Mouse (Mus musculus) MEL (cell line): ENCODE measurements around the gene Csnk1g1. TPM values are rescaled to one million over a fixed set of nuclear protein-coding genes. Genes with fewer than 3 reads are reported as not detected.

Source experiments
- DNase-seq: peaks from one replicate; pipeline ENCODE4 v3.0.0; 2011; ENCODE audit warnings: low read depth, low spot score
- H3K27ac ChIP-seq: 2 replicates; pipeline ENCODE4 v1.5.1; 2012; ENCODE audit warnings: low read depth, mild to moderate bottlenecking, control low read depth, low read length, moderate library complexity; ENCODE audit not compliant: control insufficient read depth
- H3K27me3 ChIP-seq, 2 experiments: fragments of 150-350 bp in 1 of 2; sonication (generic) in 1 of 2; 2 replicates each; pipeline ENCODE4 v1.6.1; 2012; ENCODE audit warnings: low read length in 2 of 2, mild to moderate bottlenecking in 2 of 2, improper control_type of control experiment in 1 of 2, moderate library complexity in 1 of 2; ENCODE audit not compliant: insufficient read depth in 2 of 2, control insufficient read depth in 1 of 2
- H3K36me3 ChIP-seq, 2 experiments: 2 replicates each; pipeline ENCODE4 v1.6.1; 2012 to 2014; ENCODE audit warnings: low read length in 2 of 2, improper control_type of control experiment in 1 of 2, inconsistent platforms in 1 of 2, mild to moderate bottlenecking in 1 of 2; ENCODE audit not compliant: insufficient read depth in 2 of 2, control insufficient read depth in 1 of 2
- H3K4me1 ChIP-seq, 2 experiments: fragments of 150-350 bp in 1 of 2; sonication (generic) in 1 of 2; 2 replicates each; pipeline ENCODE4 v1.6.1; 2012; ENCODE audit warnings: low read length in 2 of 2, improper control_type of control experiment in 1 of 2, mild to moderate bottlenecking in 1 of 2; ENCODE audit not compliant: insufficient read depth in 2 of 2, control insufficient read depth in 1 of 2
- H3K4me3 ChIP-seq, 2 experiments: fragments of 150-350 bp in 1 of 2; sonication (generic) in 1 of 2; 2 replicates each; pipeline ENCODE4 v1.5.1; 2012; ENCODE audit warnings: low read depth in 2 of 2, low read length in 2 of 2, mild to moderate bottlenecking in 2 of 2, moderate library complexity in 2 of 2, control low read depth in 1 of 2, improper control_type of control experiment in 1 of 2; ENCODE audit not compliant: control insufficient read depth in 1 of 2, insufficient read depth in 1 of 2
- H3K79me2 ChIP-seq: 2 replicates; pipeline ENCODE4 v1.6.1; 2012; ENCODE audit warnings: mild to moderate bottlenecking, low read length, moderate library complexity; ENCODE audit not compliant: control insufficient read depth, poor library complexity, insufficient read depth
- H3K9ac ChIP-seq: 2 replicates; pipeline ENCODE4 v1.6.1; 2012; ENCODE audit warnings: low read depth, mild to moderate bottlenecking, control low read depth, low read length, moderate library complexity; ENCODE audit not compliant: control insufficient read depth, poor library complexity, severe bottlenecking
- H3K9me3 ChIP-seq: fragments of 150-350 bp; sonication (generic); replicated peaks from 2 replicates; pipeline ENCODE4 v1.6.1; 2012; ENCODE audit warnings: mild to moderate bottlenecking, low read length, improper control_type of control experiment, moderate library complexity; ENCODE audit not compliant: insufficient read depth
- CTCF ChIP-seq, 3 experiments: IDR thresholded peaks in 2 of 3; conservative IDR thresholded peaks in 1 of 3; 2 replicates each; pipeline ENCODE4 v1.5.1; 2011 to 2012; ENCODE audit warnings: low read length in 3 of 3, low read depth in 2 of 3, mild to moderate bottlenecking in 2 of 3, improper control_type of control experiment in 1 of 3, inconsistent platforms in 1 of 3, mixed read lengths in 1 of 3, moderate library complexity in 1 of 3; ENCODE audit not compliant: control insufficient read depth in 1 of 3, insufficient read depth in 1 of 3, poor library complexity in 1 of 3, severe bottlenecking in 1 of 3
- ELF1 ChIP-seq: IDR thresholded peaks from 2 replicates; pipeline ENCODE4 v1.6.1; 2014; ENCODE audit warnings: low read depth, mild to moderate bottlenecking, inconsistent platforms, low read length, improper control_type of control experiment, moderate library complexity
- EP300 ChIP-seq, 2 experiments: IDR thresholded peaks; 2 replicates each; pipeline ENCODE4 v1.6.1; 2011; ENCODE audit warnings: improper control_type of control experiment in 2 of 2, low read length in 2 of 2, low read depth in 1 of 2, mild to moderate bottlenecking in 1 of 2
- ETS1 ChIP-seq: IDR thresholded peaks from 2 replicates; pipeline ENCODE4 v1.6.1; 2012; ENCODE audit warnings: low read depth, mild to moderate bottlenecking, inconsistent platforms, low read length, improper control_type of control experiment, moderate library complexity
- KAT2A ChIP-seq: conservative IDR thresholded peaks from 2 replicates; pipeline ENCODE4 v1.6.1; 2012; ENCODE audit warnings: low read depth, low read length, improper control_type of control experiment, inconsistent platforms
- MAX ChIP-seq: IDR thresholded peaks from 2 replicates; pipeline ENCODE4 v1.6.1; 2011; ENCODE audit warnings: low read length, improper control_type of control experiment
- MAZ ChIP-seq: IDR thresholded peaks from 2 replicates; pipeline ENCODE4 v1.6.1; 2012; ENCODE audit warnings: low read depth, mild to moderate bottlenecking, inconsistent platforms, low read length, improper control_type of control experiment
- POLR2A ChIP-seq, 2 experiments: IDR thresholded peaks; 2 replicates each; pipeline ENCODE4 v1.6.1; 2011 to 2012; ENCODE audit warnings: low read length in 2 of 2, mild to moderate bottlenecking in 2 of 2, control low read depth in 1 of 2, improper control_type of control experiment in 1 of 2, low read depth in 1 of 2, moderate library complexity in 1 of 2; ENCODE audit not compliant: control insufficient read depth in 1 of 2, insufficient read depth in 1 of 2, poor library complexity in 1 of 2
- POLR2AphosphoS2 ChIP-seq: IDR thresholded peaks from 2 replicates; pipeline ENCODE4 v1.6.1; 2011; ENCODE audit warnings: low read length, improper control_type of control experiment
- RAD21 ChIP-seq: IDR thresholded peaks from 2 replicates; pipeline ENCODE4 v1.6.1; 2011; ENCODE audit warnings: mild to moderate bottlenecking, low read depth, low read length, improper control_type of control experiment
- RCOR1 ChIP-seq: IDR thresholded peaks from 2 replicates; pipeline ENCODE4 v1.6.1; 2012; ENCODE audit warnings: low read depth, mild to moderate bottlenecking, inconsistent platforms, low read length, improper control_type of control experiment
- SMC3 ChIP-seq: IDR thresholded peaks from 2 replicates; pipeline ENCODE4 v1.6.1; 2011; ENCODE audit warnings: low read depth, low read length, improper control_type of control experiment
- TAL1 ChIP-seq: IDR thresholded peaks from 2 replicates; pipeline ENCODE4 v1.6.1; 2012; ENCODE audit warnings: mild to moderate bottlenecking, inconsistent platforms, low read length, moderate library complexity, mixed read lengths
- ZC3H11A ChIP-seq: IDR thresholded peaks from 2 replicates; pipeline ENCODE4 v1.6.1; 2012; ENCODE audit warnings: low read depth, mild to moderate bottlenecking, inconsistent platforms, low read length, improper control_type of control experiment
- polyA plus RNA-seq, 2 experiments: library from polyadenylated mRNA; stranded (reverse) in 1 of 2; unstranded in 1 of 2; fragments of >175 nt in 1 of 2; fragments of >200 nt in 1 of 2; gene quantifications; 2 replicates each; pipeline versions ENCODE4 v1.2.1 to v1.2.4; 2012; ENCODE audit warnings: low replicate concordance in 2 of 2, low read depth in 1 of 2; ENCODE audit not compliant: insufficient read length in 2 of 2, insufficient read depth in 1 of 2, missing spikeins in 1 of 2
- total RNA-seq: library from RNA; depleted of rRNA; stranded (reverse); fragments of 300-350 nt; gene quantifications from 2 replicates; pipeline ENCODE4 v1.2.3, GENCODE M21; 2012

Gene Csnk1g1
- total and polyA plus RNA-seq, 3 experiments = 5.1 to 7.7 TPM; not detected in 1

- H3K9me3 ChIP-seq = no peaks in the 10 kb centered on the region
- no peaks in the 10 kb centered on the region for H3K36me3 ChIP-seq
- H3K79me2 ChIP-seq = no peaks in the 10 kb centered on the region
- no peak overlapping the region for H3K27ac ChIP-seq
- no peak overlapping the region for H3K4me3 ChIP-seq
- H3K4me1 ChIP-seq = no peaks in the 10 kb centered on the region
- no peak for TF ChIP-seq POLR2AphosphoS2
- H3K27me3 ChIP-seq = no peaks in the 10 kb centered on the region; a peak in 1 of 4 replicates
- no peak overlapping the region for H3K9ac ChIP-seq
- DNase-seq = no peak
These were observed 175.4 kb downstream of the Csnk1g1 start for GRCm38 (mm10) chr9:66084171-66084570.

- no peaks in the 10 kb centered on the region for H3K9me3 ChIP-seq
- H3K79me2 ChIP-seq = no peaks in the 10 kb centered on the region
- H3K27ac ChIP-seq = no peak overlapping the region
- no peak overlapping the region for H3K4me3 ChIP-seq
- no peaks in the 10 kb centered on the region for H3K27me3 ChIP-seq
- no peak overlapping the region for H3K9ac ChIP-seq
- no peak for DNase-seq
- H3K4me1 ChIP-seq = no peaks in the 10 kb centered on the region
- TF ChIP-seq EP300 (IDR thresholded peaks at IDR 0.05; ENCODE audit: low read depth in 1 of 2, low read length in 2 of 2) = no peak
- TF ChIP-seq ELF1 = no peak
- TF ChIP-seq MAZ = no peak
- no peak for TF ChIP-seq RCOR1
- no peak for TF ChIP-seq KAT2A
- no peak for TF ChIP-seq POLR2AphosphoS2
- TF ChIP-seq ETS1 = no peak
- TF ChIP-seq CTCF (IDR thresholded peaks at IDR 0.05 in 2 of 3, conservative IDR thresholded peaks at IDR 0.05 in 1 of 3; ENCODE audit: control insufficient read depth in 1 of 3, insufficient read depth in 1 of 3, low read depth in 2 of 3, low read length in 3 of 3, poor library complexity in 1 of 3, severe bottlenecking in 1 of 3) = no peak
- TF ChIP-seq MAX = no peak
- TF ChIP-seq, all 39 proteins: peak for 0
- H3K36me3 ChIP-seq = no peaks in the 10 kb centered on the region; a peak in 1 of 4 replicates
These were observed 178.3 kb downstream of the Csnk1g1 start for GRCm38 (mm10) chr9:66087062-66087461.

DNA sequence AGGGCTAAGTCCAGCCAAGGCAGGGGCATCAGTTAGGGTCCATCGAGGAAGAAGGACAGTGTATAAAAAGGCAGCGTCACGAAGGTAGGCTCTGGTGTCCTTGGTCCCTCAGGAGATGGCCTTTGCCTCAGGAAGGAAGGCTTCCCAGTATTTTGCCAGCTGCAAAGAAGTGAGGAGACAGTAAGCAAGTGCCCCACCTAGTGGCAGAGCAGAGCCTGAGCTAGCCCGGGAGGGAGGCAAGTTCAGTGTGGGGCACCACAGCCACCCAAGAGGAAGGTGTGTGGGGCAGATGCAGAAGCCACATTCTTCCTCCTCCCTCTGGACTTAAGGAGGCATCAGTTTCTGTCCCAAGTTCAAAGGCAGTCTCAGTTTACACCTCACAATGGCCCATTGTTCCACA is 179.7 kb downstream of the Csnk1g1 start:
- Histone ChIP-seq H3K27ac (no peak overlapping the region), H3K4me1 (no peaks in the 10 kb centered on the region), H3K36me3 (no peaks in the 10 kb centered on the region; a peak in 1 of 4 replicates), H3K27me3 (no peaks in the 10 kb centered on the region), H3K9me3 (no peaks in the 10 kb centered on the region), H3K79me2 (no peaks in the 10 kb centered on the region), H3K4me3 (no peak overlapping the region), H3K9ac (no peak overlapping the region)
- TF ChIP-seq ZC3H11A (peak; percentile 16; the same call in 1 of the 2 replicates), TAL1 (no peak), RAD21 (peak; percentile 59), CTCF (IDR thresholded peaks at IDR 0.05 in 2 of 3, conservative IDR thresholded peaks at IDR 0.05 in 1 of 3; ENCODE audit: control insufficient read depth in 1 of 3, insufficient read depth in 1 of 3, low read depth in 2 of 3, low read length in 3 of 3, poor library complexity in 1 of 3, severe bottlenecking in 1 of 3) (peak; percentile 73 to 82 (median 79); a peak in 5 of 6 replicates), SMC3 (peak; percentile 72), POLR2A (IDR thresholded peaks at IDR 0.05; ENCODE audit: control insufficient read depth in 1 of 2, insufficient read depth in 1 of 2, low read depth in 1 of 2, low read length in 2 of 2, poor library complexity in 1 of 2) (no peak)
- DNase-seq = peak; percentile 57
